Mouse (Mus musculus): ENCODE data around the gene Arl4c.

Gene Arl4c

DNA sequence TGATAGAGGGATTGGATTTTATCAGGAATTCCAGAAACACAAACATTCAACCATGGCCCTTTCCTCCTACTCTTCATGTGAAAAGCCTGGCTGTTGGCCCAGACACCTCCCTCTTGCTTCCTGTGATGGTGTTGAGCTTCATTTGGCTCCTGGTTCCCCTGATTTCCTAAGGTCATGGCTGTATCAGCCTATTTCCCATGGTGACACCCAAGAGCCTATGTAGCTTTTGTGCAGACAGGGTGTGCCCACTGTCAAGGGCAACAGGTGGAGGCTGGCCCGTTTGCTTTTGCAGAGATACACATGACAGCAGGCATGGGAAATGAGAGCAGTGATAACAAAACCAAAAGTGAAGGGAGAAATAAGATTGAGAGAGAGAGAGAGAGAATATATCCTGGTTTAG, 76.8 kb downstream of the Arl4c start:
- DNase-seq (ENCODE audit: inconsistent ontology term), result no peak

DNA sequence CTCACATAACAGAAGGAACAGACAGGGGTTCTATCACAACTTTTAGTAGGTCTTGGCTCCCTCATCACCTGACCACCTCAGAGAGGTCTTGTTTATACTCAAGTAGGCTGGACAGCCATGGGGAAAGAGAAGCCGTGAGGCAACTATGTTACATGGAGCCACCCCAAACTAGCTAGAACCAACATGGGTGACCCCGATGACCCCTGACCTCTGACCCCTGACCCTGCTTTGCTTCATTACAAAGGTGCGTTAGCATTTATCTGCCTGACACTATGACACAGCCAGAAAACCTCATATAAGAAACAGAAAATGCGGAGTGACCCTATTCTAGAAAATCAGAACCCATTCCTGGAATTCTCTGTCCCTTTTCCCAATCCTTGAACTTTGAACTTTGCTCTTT, 77.6 kb downstream of the Arl4c start:
- DNase-seq (ENCODE audit: inconsistent ontology term), result no peak

DNA sequence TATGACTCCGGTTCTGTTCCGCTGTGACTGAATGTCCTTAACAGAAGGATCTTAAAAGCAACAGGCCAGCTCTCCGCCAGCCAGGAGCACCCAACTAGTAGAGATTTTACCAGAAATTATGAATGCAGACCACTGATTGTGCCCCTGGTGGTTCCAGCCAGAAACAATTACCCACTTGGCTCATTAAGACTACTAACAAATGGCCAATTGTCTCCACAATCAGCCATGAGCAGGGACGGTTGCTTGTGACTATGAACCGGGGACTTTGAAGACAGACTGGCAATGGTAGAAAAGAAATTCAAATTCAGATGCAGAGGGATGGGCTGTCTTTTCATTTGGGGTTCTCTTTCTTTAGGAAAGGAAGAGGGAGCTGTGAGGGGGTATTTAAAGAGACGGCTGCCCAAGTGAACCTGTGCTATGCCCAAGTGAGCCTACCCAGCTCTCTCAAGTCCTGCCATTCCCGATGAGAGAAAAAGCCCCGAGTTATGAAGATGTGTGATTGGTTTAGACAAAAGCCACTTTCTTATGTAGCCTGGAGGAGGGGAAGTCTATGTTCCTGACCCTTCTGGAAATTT, 78.4 kb downstream of the Arl4c start:
- peak; percentile 78 for DNase-seq (ENCODE audit: inconsistent ontology term)

Measured in Muller cell, postnatal 12 days (primary cell).